17 mouse cellular contexts compared by ENCODE assay signal in the genomic region with DNA sequence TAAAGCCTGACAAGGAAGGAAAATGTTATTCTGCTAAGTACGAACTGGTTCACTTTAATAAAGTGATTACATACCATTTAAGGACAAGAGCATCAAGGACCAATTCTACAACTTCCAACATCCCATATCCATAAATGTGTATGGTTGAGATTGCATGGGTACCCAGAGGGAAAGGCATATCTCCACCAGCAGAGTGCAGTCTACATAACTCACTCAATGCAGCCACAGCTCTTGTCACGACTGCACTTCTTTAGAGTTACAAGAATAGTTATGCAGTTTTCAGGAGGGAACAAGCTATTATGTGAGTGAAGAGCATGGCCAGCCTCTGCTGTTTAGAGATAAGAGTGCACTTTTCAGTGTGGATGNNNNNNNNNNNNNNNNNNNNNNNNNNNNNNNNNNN.
DNase-seq lines count a peak whose midpoint lies in the region; ATAC-seq and TF ChIP-seq lines count a peak whose summit lies in the region.
"Had no signal": no experiment of that assay in that cellular context is flagged by ENCODE, and none has a peak within 500 bp of the region (broad histone marks: within the 10 kb centered on the region; RNA-seq: fewer than 3 reads in every experiment).

No protein-coding gene starts in this region.

- DNase-seq in frontal cortex, postnatal 36 days (ENCODE audit: low spot score in 2 of 2) = no peak
- DNase-seq in kidney, postnatal 0 days (ENCODE audit: low spot score) = peak; percentile 23
- no peak for DNase-seq in lung, postnatal 0 days (ENCODE audit: low spot score)
- DNase-seq in lung, postnatal 14 days = no peak
- peak; percentile 16 for DNase-seq in brain, embryonic 14.5 days (ENCODE audit: low read depth)
- no peak for DNase-seq in yolk sac, embryonic 10.5 days (ENCODE audit: low spot score)
- DNase-seq: cerebellum, adult 9-11 months; thymus, adult 18-20 months had no signal

- H3K9ac ChIP-seq in kidney, postnatal 0 days (ENCODE audit: low read depth, low read length) = no peak overlapping the region
- no peak overlapping the region for H3K9ac ChIP-seq in kidney, embryonic 14.5 days (ENCODE audit: low read depth, low read length)
- H3K9ac ChIP-seq in lung, postnatal 0 days (replicated peaks; ENCODE audit: low read depth) = no peak overlapping the region
- H3K9ac ChIP-seq: forebrain, embryonic 13.5 days; limb, embryonic 12.5 days; liver, embryonic 14.5 days; midbrain, embryonic 13.5 days had no signal

- WGBS in kidney, postnatal 0 days = 67% methylated on average over 2 of the region's 2 CpGs
- 77% methylated on average over 2 of the region's 2 CpGs for WGBS in kidney, embryonic 14.5 days
- WGBS in lung, postnatal 0 days = 59% methylated on average over 2 of the region's 2 CpGs

- no peak for TF ChIP-seq POLR2A in brain, embryonic 14.5 days (IDR thresholded peaks at IDR 0.05; ENCODE audit: borderline replicate concordance, extremely low read depth, insufficient read depth, insufficient read length, poor library complexity, severe bottlenecking)

- no peak overlapping the region for H3K4me3 ChIP-seq in kidney, postnatal 0 days (replicated peaks; ENCODE audit: low read depth, low read length)
- H3K4me3 ChIP-seq in kidney, embryonic 14.5 days (ENCODE audit: low read length) = no peak overlapping the region
- no peak overlapping the region for H3K4me3 ChIP-seq in lung, postnatal 0 days (ENCODE audit: low read depth, low read length)
- H3K4me3 ChIP-seq: forebrain, embryonic 13.5 days; hindbrain, embryonic 10.5 days; limb, embryonic 12.5 days; midbrain, embryonic 13.5 days had no signal

- no peak overlapping the region for H3K4me2 ChIP-seq in kidney, postnatal 0 days (ENCODE audit: low read length)
- no peak overlapping the region for H3K4me2 ChIP-seq in kidney, embryonic 14.5 days (replicated peaks; ENCODE audit: low read depth, low read length)
- H3K4me2 ChIP-seq in lung, postnatal 0 days (replicated peaks; ENCODE audit: low read depth, low read length) = no peak overlapping the region
- H3K4me2 ChIP-seq: forebrain, embryonic 13.5 days; limb, embryonic 12.5 days; midbrain, embryonic 13.5 days had no signal

- H3K36me3 ChIP-seq in kidney, postnatal 0 days (ENCODE audit: insufficient read depth, low read length) = no peaks in the 10 kb centered on the region
- H3K36me3 ChIP-seq in kidney, embryonic 14.5 days (ENCODE audit: control insufficient read depth, insufficient read depth, low read length) = no peaks in the 10 kb centered on the region
- no peaks in the 10 kb centered on the region for H3K36me3 ChIP-seq in lung, postnatal 0 days (ENCODE audit: insufficient read depth, low read length)
- H3K36me3 ChIP-seq: hindbrain, embryonic 10.5 days; limb, embryonic 12.5 days; midbrain, embryonic 13.5 days had no signal

- no peaks in the 10 kb centered on the region for H3K9me3 ChIP-seq in kidney, postnatal 0 days (replicated peaks; ENCODE audit: low read length)
- H3K9me3 ChIP-seq in kidney, embryonic 14.5 days (ENCODE audit: control insufficient read depth, low read length) = no peaks in the 10 kb centered on the region
- no peaks in the 10 kb centered on the region for H3K9me3 ChIP-seq in lung, postnatal 0 days (ENCODE audit: low read length)
- H3K9me3 ChIP-seq: forebrain, embryonic 13.5 days; hindbrain, embryonic 10.5 days; limb, embryonic 12.5 days; midbrain, embryonic 13.5 days had no signal

- no peaks in the 10 kb centered on the region for H3K27me3 ChIP-seq in kidney, postnatal 0 days (ENCODE audit: insufficient read depth, low read length)
- no peaks in the 10 kb centered on the region for H3K27me3 ChIP-seq in kidney, embryonic 14.5 days (ENCODE audit: control insufficient read depth, insufficient read depth, low read length)
- H3K27me3 ChIP-seq in lung, postnatal 0 days (replicated peaks; ENCODE audit: insufficient read depth, low read length) = no peaks in the 10 kb centered on the region
- H3K27me3 ChIP-seq: forebrain, embryonic 13.5 days; limb, embryonic 12.5 days; midbrain, embryonic 13.5 days had no signal

- H3K4me1 ChIP-seq in kidney, postnatal 0 days (replicated peaks; ENCODE audit: insufficient read depth, low read length) = no peaks in the 10 kb centered on the region
- H3K4me1 ChIP-seq in kidney, embryonic 14.5 days (ENCODE audit: control insufficient read depth, insufficient read depth, low read length) = no peaks in the 10 kb centered on the region
- no peaks in the 10 kb centered on the region for H3K4me1 ChIP-seq in lung, postnatal 0 days (ENCODE audit: insufficient read depth, low read depth, low read length)
- H3K4me1 ChIP-seq: forebrain, embryonic 13.5 days; hindbrain, embryonic 10.5 days; limb, embryonic 12.5 days; midbrain, embryonic 13.5 days had no signal

- no peak for TF ChIP-seq EP300 in lung, postnatal 0 days (IDR thresholded peaks at IDR 0.05)

- no peak overlapping the region for H3K27ac ChIP-seq in kidney, postnatal 0 days
- no peak overlapping the region for H3K27ac ChIP-seq in kidney, embryonic 14.5 days (ENCODE audit: low read depth, low read length)
- H3K27ac ChIP-seq in lung, postnatal 0 days (ENCODE audit: low read length) = no peak overlapping the region
- H3K27ac ChIP-seq: forebrain, embryonic 13.5 days; hindbrain, embryonic 10.5 days; limb, embryonic 12.5 days; liver, embryonic 14.5 days; macrophage; midbrain, embryonic 13.5 days had no signal

- ATAC-seq in frontal cortex, adult (ENCODE audit: low TSS enrichment) = peak; percentile 90
- no peak for ATAC-seq in kidney, postnatal 0 days (replicated peaks; ENCODE audit: low FRiP score, low read depth)
- ATAC-seq in kidney, embryonic 14.5 days (ENCODE audit: low FRiP score, low TSS enrichment) = no peak
- no peak for ATAC-seq in lung, postnatal 0 days
- ATAC-seq: forebrain, embryonic 13.5 days; inflammation-experienced regulatory T-cells, adult 6 months; midbrain, embryonic 13.5 days had no signal

- TF ChIP-seq CTCF in kidney, postnatal 0 days (IDR thresholded peaks at IDR 0.05; ENCODE audit: low read depth) = peak; percentile 61
- TF ChIP-seq CTCF in lung, postnatal 0 days (IDR thresholded peaks at IDR 0.05) = peak; percentile 46
- TF ChIP-seq CTCF in brain, embryonic 14.5 days (IDR thresholded peaks at IDR 0.05; ENCODE audit: borderline replicate concordance, extremely low read depth, insufficient read depth, insufficient read length) = peak; percentile 4; the same call in 1 of the 2 replicates

Comparison
In these comparisons a context has a peak if more than half of its experiments do, and no peak if none do; other contexts are left out.
1. DNase-seq: peak in kidney, postnatal 0 days (single experiment) and brain, embryonic 14.5 days (single experiment); none in frontal cortex, postnatal 36 days (0 of 2), lung, postnatal 0 days (single experiment), lung, postnatal 14 days (single experiment) and yolk sac, embryonic 10.5 days (single experiment).
2. CTCF ChIP-seq: peak in every context shown above with its lines; median percentile 61 in kidney, postnatal 0 days; 46 in lung, postnatal 0 days; 4 in brain, embryonic 14.5 days.